10 mouse cellular contexts compared by ENCODE assay signal in the genomic region with DNA sequence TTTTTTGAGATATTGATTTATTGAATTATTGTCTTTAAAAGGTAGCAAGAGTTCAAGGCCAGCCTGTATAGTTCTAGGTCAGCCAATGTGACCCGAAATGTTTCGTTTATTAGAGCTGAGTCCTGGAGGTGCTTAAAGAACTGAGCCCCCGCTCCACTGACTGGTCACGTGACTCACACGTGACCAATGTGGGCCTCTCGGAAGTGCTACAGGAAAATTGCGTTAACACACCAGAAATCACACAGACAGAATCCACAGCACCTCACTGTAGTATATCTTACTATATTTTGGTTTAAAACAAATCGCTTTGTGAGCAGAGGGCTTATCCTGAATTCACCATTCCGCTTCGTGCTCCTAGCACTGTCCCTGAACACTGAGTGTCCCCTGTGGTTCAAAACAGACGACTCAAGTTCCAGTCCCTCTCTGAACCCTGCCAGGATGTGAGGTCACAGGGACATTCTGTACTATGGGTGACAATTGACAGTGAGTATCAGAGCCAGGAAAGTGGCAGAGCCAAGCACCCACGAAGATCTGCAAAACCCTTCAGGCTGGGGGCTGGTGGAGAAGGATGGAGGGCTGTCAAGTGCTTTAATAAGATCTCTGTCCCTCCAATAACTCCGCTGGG. TPM values are rescaled to one million over a fixed set of nuclear protein-coding genes. Genes with fewer than 3 reads are reported as not detected.
DNase-seq lines count a peak whose midpoint lies in the region; ATAC-seq lines count a peak whose summit lies in the region.
"Had no signal": no experiment of that assay in that cellular context is flagged by ENCODE, and none has a peak within 500 bp of the region (broad histone marks: within the 10 kb centered on the region; RNA-seq: fewer than 3 reads in every experiment).

No protein-coding gene starts in this region.

- H3K27me3 ChIP-seq in forebrain, embryonic 13.5 days = 0 out of 2 replicates have a peak, but pooled peaks cover 3% of the 10 kb centered on the region
- H3K27me3 ChIP-seq in midbrain, embryonic 10.5 days (ENCODE audit: low read depth, poor library complexity, severe bottlenecking) = peaks cover 12% of the 10 kb centered on the region

- peaks cover 52% of the 10 kb centered on the region for H3K4me1 ChIP-seq in forebrain, embryonic 13.5 days
- peaks cover 85% of the 10 kb centered on the region for H3K4me1 ChIP-seq in midbrain, embryonic 10.5 days
- H3K4me1 ChIP-seq: liver, embryonic 15.5 days had no signal

- H3K9me3 ChIP-seq in forebrain, embryonic 13.5 days (replicated peaks) = no peaks in the 10 kb centered on the region
- H3K9me3 ChIP-seq in midbrain, embryonic 10.5 days (replicated peaks) = no peaks in the 10 kb centered on the region
- H3K9me3 ChIP-seq: liver, embryonic 15.5 days had no signal

- H3K27ac ChIP-seq in forebrain, embryonic 13.5 days = no peak overlapping the region
- H3K27ac ChIP-seq in midbrain, embryonic 10.5 days (replicated peaks) = peak overlapping the region; percentile 89
- H3K27ac ChIP-seq: liver, embryonic 15.5 days had no signal

- H3K4me2 ChIP-seq in forebrain, embryonic 13.5 days = peak overlapping the region; percentile 96
- H3K4me2 ChIP-seq: liver, embryonic 15.5 days had no signal

- peak; percentile 41 for ATAC-seq in forebrain, embryonic 13.5 days
- ATAC-seq in inflammation-experienced regulatory T-cells, adult 6 months = no peak

- H3K36me3 ChIP-seq in forebrain, embryonic 13.5 days (ENCODE audit: poor library complexity, severe bottlenecking) = peaks cover 5% of the 10 kb centered on the region; the same call in 1 of the 2 replicates
- peaks cover 9% of the 10 kb centered on the region; the same call in 1 of the 2 replicates for H3K36me3 ChIP-seq in midbrain, embryonic 10.5 days
- H3K36me3 ChIP-seq: liver, embryonic 15.5 days had no signal

- DNase-seq in cerebellum, adult 9-10 months = peak; percentile 12
- no peak for DNase-seq in cerebellum, postnatal 4 days (ENCODE audit: low spot score in 2 of 2)
- peak; percentile 64 for DNase-seq in Muller cell, postnatal 12 days (ENCODE audit: inconsistent ontology term)
- no peak for DNase-seq in midbrain, embryonic 10.5 days (ENCODE audit: low spot score)
- no peak for DNase-seq in MN1 (ENCODE audit: low spot score)
- no peak for DNase-seq in ovary, postnatal 10 days (ENCODE audit: low spot score)
- DNase-seq: kidney, postnatal 4 days had no signal

- peak overlapping the region; percentile 62 for H3K4me3 ChIP-seq in forebrain, embryonic 13.5 days
- peak overlapping the region; percentile 67 for H3K4me3 ChIP-seq in midbrain, embryonic 10.5 days
- H3K4me3 ChIP-seq: liver, embryonic 15.5 days had no signal

- peak overlapping the region; percentile 82 for H3K9ac ChIP-seq in forebrain, embryonic 13.5 days
- H3K9ac ChIP-seq: liver, embryonic 15.5 days had no signal

- WGBS in forebrain, embryonic 13.5 days = 58% methylated on average over 13 of the region's 13 CpGs
- WGBS in midbrain, embryonic 10.5 days = 83% methylated on average over 13 of the region's 13 CpGs

RNA-seq across cellular contexts. Expression of a gene that starts 29.6 kb away (rescaled TPM):
- 101 and 102 TPM in 2 replicates for polyA plus RNA-seq in forebrain, embryonic 13.5 days (2015; fragmentation: Nextera tagmentation; extraction: Ambion mirVana)
- 139 and 149 TPM in 2 replicates for polyA plus RNA-seq in midbrain, embryonic 10.5 days (2016; fragmentation: Nextera tagmentation; extraction: Ambion mirVana)
- 10 to 100 TPM; 13.7 to 17.8 (median 14.5) TPM for polyA plus RNA-seq in inflammation-experienced regulatory T-cells, adult 6 months (2017; shearing (Covaris generic))

Comparison
In these comparisons a context has a peak if more than half of its experiments do, and no peak if none do; other contexts are left out.
1. DNase-seq: peak in cerebellum, adult 9-10 months (single experiment) and Muller cell, postnatal 12 days (single experiment); none in cerebellum, postnatal 4 days (0 of 2), midbrain, embryonic 10.5 days (single experiment), MN1 (single experiment) and ovary, postnatal 10 days (single experiment).